Mouse (Mus musculus): ENCODE measurements around the gene Frmd8.
"Not testable (repeated sequence)": the region's sequence is repeated elsewhere in the genome, so short reads cannot be mapped to it uniquely, and the experiment has no call there.

Frmd8 gene

DNA sequence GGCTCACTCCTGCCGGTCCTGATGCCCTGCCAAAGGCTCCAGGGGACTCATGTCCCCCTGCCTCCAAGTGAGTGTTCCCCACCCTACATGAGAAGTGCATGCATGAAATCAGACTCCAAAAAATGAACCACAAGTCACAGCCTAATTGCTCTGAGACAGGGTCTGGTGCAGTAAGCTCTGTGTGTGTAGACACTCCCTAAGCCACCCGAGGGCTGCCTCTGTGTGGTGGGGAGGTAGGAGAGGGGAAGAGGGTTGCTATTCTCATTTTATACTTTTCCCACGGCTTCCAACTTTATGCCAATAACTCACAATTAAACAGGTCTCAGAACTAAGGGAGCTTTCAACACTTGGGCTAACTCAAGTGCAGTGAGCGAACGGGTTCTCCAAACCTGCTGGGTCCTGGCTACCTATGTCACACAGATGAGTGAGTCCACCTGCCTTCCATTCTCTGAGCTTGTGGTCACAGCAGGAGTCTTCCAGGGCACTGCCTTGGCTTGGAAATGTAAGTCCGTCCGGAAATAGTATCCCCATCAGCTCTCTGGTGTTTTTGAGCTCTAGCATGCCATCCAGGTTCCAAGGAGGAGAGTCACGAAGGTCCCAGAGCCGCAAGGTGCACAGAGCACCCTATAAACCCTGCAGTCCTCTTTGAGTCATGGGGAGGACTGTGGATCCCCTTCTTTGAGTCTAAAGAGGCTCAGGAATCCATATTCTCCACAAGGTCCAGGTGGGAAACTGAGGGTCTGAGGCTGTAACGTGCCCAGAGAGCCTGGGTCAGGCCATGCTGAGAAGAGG is 50.1 kb downstream of the Frmd8 start:
- no peak for DNase-seq (ENCODE audit: low read depth, low spot score)

DNA sequence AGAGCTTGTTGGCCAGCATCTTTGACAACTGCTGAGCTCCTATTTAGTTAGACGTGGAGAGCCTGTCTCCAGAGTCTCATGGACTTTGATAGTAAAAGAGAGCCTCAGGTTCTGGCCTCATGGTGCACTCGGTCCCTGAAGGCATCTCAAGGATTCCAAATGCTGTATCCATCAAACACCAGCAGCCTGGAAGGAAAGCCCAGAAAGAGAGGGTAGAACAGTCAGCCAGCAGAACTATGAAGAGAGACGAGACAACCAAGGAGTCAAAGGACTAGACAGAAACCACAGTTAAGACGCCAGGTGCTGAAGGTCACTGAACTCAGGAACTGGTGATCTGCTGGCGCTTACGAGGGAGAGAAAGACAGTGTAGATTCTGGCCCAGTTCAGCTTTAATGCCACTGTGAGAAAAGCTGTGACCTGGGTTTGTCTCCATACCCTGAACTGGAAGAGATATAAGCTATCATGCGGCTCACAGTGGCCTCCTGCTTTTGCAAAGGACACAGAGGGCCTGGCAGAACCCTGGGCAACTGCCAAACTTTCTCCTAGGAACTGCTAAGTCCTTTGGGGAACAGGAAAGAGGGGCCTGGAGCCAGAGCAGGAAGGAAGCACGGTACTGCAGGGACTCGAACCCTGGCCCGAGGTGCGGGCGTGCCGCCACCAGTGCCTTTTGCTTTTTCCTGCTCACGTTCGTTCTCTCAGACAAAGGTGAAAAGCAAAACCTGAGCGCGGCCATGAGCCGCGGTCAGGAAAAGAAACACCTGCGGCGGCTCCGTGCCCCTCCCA is 50.8 kb downstream of the Frmd8 start:
- no peak for DNase-seq (ENCODE audit: low read depth, low spot score)

DNA sequence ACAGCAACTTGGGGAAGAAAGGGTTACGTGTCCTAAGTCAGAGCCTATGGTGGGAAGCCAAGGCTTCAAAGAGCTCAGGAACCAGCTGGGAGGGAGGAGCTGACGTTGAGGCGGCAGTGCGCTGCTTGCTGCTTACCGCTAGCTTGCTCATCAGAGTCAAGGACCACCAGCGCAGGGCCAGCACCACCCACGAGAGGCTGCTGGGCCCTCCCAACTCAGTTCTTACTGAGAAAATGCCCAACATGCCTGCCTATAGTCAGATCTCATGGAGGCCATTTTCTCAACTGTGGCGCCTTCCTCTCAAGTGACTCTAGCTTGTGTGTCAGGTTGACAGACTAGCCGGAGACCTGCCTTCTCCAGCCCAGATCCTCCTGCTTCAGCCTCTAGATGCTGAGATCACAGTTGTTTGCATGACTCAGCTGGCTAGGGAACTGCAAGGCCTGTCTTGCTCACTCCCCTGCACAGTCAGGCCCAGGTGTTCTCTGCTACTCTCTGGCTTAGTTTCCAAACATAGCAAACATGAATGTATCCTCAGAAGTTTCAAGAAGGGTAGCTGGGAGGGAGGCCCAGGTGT is 51.7 kb downstream of the Frmd8 start:
- no peak for DNase-seq (ENCODE audit: low read depth, low spot score)

DNA sequence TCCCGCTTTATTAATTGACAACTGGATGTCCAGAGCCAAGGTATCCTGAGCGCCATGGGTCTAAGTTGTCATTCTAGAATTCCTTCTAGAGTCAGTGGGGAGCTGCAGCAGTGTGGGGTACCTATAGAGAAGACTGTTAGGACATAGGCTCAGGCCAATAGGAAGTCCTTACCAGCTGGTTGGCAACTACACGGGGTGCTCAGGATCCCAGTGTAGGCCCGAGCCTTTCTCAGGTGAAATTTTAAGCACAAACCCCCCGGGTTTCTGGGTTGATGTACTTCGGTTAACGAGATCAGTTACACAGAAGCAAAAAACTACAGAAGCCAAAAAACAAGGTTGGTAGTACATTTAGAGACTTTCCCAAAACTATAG is 52.3 kb downstream of the Frmd8 start:
- no peak for DNase-seq (ENCODE audit: low read depth, low spot score)

DNA sequence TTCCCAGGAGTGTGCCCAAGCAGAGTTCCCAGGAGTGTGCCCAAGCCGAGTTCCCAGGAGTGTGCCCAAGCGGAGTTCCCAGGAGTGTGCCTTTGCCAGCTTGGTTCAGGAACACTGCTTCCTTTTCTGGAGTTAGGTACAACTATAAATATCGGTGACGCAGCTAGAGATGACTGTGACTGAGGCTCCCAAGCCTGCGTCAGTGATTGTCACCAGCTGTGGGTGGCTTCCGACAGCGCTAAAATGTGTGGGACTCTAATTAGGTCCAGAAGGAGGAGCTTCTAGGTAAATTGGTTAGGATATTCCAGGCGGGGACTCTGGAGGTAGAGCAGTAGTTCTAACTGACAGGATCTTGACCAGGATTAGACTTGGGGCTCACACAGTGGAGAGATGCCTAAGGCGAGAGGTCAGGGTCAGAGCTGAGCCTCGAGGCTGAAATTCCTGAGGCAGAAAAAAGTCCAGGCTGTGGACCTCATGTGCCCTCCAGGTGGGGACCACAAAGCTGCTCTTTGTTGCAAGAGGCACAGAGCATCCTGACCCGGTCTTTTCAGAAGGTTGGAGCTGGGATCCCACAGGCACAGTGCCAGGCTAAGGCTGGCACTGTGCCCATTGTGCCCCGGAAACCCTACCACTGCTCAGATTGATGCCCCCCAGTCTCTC is 52.8 kb downstream of the Frmd8 start:
- no peak for DNase-seq (ENCODE audit: low read depth, low spot score)

DNA sequence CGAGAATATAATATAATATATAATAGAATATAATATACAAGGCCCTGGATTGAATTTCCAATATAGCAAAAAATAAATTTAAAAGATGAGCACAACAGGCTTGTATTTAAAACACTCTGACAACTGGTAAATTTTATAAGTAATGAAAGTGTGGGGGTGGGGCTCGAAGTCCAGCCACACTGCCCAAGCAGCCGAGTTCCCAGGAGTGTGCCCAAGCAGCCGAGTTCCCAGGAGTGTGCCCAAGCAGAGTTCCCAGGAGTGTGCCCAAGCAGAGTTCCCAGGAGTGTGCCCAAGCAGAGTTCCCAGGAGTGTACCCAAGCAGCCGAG is 53.3 kb downstream of the Frmd8 start:
- DNase-seq (ENCODE audit: low read depth, low spot score), result no peak

DNA sequence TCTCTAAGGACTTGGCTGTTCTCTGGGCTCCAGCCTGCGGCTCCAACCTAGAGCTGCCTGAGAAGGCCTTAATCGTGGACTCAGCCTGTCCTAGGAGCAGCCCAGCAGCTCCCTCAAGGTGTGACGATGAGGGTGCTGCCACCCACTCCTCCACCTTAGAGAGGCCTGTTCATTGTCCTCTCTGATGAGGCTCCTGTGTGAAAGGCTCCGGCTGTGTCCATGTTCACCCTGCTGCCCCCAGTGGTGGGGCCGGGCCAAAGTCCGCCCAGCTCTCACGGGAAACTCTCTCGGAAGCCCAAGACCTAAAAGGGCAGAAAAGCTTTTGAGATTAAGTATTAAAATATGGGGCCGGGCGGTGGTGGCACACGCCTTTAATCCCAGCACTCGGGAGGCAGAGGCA is 55.5 kb downstream of the Frmd8 start:
- no peak for DNase-seq (ENCODE audit: low read depth, low spot score)

DNA sequence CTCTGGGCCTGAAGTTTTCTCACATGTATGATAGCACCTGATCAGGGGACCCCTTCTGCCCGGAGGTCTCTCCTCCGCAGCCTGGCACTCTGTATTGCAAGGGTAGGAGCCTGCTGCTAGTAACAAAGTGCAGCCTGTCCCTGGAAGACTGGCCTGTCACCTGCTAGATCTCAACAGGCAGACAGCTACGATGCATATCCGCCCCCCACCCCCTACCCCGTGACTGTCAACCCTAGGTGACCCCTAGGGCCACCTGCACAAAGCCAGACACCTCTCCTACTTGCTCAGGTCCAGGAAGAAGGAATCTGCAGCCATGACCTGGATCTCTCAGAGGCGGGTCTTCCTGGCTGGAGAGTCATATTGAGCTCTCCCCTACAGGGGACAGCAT is 56.5 kb downstream of the Frmd8 start:
- no peak for DNase-seq (ENCODE audit: low read depth, low spot score)

DNA sequence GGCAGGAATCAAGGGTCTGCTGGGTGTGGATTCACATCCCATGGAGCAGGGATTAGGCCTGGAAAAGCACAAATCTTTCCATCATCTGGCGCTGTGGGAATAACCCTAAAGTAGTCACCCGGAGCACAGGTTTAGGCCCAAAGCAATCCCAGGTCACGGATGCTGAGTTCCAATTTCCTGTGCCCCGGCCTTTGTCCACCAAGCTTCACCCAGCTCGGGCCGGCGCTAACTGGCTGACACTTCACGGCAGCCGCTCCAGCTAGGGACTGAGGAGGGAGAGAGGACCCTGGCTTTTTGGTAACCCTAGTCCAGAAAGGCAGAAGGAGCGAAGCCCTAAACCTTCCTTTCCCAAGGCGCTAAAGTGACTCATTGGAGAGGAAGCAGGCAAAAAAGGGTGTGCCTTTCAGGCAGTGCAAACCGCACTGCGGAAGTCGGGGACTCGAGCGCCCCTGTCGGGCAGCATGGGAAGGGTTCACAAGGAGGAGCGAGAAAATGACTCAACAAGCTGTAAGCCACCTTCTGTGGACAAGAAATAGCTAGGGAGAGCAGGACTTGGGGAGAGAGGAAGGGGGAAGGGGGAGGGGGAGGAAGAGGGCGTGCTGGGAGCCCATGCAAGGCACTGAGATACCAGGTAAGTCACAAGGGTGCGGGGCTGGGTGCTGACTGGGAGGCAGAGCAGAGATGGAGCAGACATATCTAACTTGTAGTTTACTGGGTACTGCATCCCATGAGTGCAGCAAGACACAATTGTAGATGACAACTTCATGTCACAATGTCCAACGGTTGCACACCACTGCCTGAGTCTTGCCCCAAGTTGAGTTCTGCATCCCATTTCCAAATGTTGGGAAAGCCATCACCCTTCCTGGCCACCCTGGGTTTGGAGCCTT is 57.1 kb downstream of the Frmd8 start:
- peak; percentile 82 for DNase-seq (ENCODE audit: low read depth, low spot score)

DNA sequence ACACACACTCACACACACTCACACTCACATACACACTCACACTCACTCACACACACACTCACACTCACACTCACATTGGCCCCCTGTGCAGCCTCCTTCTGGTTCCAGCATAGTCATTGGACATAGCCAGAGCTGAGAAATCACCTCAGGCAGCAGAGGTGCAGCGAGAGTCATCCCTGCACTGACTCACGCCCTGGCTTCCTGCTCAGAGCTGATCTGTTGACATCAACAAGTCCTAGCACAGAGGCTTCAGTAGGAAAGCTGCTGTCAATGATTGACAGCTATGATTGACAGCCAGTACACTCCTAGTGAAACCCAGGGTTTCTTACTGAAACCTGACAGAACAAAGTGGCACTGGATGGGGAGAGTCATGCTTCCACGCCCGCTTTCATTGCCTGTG is 59.1 kb downstream of the Frmd8 start:
- no peak for DNase-seq (ENCODE audit: low read depth, low spot score)

DNA sequence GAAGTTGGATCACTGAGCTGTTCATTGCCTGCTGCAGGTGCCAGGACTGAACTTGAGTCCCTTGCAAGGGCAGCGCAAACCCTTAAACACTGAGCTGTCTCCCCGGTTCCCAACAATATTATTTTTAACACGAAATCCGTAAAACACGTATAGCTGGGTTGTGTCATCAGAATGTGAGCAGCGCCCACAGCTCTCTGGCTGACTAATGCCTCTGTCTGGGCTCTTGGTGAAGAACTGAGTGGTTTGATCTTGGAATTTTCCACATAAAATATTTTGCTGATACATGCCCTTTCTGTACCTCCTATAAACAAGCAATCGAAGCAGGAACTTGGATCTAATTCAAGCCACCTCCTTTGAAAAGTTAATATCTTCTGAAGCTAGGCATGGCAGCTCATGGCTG is 60.1 kb downstream of the Frmd8 start:
- DNase-seq (ENCODE audit: low read depth, low spot score), result no peak

DNA sequence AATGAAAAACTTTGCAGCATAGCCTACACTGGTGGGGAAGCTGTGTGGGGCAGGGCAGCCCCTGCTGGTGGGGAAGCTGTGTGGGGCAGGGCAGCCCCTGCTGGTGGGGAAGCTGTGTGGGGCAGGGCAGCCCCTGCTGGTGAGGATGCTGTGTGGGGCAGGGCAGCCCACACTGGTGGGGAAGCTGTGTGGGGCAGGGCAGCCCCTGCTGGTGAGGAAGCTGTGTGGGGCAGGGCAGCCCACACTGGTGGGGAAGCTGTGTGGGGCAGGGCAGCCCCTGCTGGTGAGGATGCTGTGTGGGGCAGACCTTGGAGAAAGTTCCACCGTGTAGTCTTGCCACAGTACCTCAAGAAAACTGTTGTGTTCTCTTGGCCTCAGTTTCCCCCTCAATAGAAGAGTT is 61.0 kb downstream of the Frmd8 start:
- DNase-seq (ENCODE audit: low read depth, low spot score), result not testable (repeated sequence)

DNA sequence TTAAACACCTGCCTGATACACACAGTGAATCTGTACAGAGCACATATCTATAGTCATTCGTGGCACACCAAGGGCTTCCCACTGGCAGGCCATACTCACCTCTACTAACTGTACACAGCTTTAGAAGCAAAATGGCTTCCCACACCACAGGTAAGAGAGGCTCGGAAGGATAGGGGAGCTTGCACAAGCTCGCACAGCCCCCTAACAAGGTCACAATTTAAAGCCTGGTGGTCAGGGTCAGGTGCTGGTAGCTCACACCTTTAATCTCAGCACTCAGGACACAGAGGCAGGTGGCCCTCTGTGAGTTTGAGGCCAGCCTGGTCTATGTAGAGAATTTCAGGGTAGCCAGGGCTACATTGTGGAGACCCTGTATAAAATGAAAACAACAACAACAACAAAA is 61.5 kb downstream of the Frmd8 start:
- no peak for DNase-seq (ENCODE audit: low read depth, low spot score)

DNA sequence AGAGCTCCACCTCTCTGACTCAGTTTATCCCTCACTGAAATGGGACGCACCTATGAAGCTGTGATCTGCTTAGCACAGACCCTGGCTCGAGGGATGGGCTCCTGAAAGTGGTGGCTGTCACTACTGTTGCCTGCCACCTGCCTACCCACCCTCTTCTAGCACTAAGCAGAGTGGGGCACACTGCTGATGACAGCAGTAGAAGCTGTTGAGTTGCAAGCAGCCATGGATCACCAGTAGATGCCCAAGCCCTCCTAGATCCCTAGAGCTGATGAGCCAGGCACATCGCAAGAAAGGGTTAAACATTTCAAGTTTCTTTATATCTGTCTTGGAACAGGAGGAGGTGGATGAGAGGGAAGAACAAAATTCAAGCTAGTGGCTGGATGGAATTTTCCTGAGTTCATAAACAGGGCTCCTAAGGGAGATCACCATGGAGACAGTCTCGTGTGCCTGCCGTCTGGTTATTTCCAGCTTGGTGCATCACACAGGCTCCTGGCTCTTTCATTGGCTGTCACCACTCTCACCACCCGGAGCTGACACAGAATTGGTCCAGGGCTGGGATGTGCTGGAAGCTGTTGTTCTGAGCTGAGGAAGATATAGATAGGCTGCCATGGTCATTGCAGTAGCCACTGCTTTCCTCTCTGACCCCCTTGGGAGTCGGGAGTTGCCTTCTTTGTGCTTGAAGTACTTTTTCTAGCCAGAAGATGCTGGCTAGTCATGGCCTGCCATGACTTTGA is 63.1 kb downstream of the Frmd8 start:
- DNase-seq (ENCODE audit: low read depth, low spot score), result no peak

DNA sequence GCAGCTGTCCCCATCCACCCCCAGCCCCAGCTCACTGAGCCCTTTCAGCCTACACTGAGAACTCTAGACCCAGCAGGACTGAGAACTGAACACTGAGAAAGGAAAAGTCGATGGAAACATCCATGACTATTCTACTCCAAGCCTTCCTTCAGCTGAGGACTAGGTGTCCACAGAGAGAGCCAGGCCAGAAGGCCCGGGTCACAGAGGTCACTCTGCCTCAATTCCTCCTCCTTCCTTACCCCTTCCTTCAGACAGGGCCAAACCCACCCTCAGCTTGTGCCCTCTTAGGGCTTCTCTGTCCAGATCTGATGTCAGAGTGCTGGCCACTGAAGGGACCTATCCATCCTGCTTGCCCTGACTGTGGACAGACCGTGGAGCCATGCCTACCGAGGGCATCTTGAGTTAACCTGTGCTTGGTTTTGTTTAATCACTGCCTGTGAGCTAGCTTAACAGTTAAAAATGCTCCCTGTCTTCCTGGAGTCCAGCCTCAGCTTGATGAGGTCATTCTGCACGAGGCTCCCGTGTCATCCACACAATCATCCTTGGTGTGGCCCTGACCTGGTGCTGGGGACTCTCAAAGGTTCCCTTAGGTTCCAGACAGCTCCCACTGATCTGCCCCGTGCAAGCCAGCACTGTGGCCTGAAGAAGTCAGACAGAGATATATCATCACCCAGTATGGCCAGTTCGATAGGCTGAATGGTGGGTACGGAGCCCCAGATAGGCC is 64.1 kb downstream of the Frmd8 start:
- DNase-seq (ENCODE audit: low read depth, low spot score), result no peak

DNA sequence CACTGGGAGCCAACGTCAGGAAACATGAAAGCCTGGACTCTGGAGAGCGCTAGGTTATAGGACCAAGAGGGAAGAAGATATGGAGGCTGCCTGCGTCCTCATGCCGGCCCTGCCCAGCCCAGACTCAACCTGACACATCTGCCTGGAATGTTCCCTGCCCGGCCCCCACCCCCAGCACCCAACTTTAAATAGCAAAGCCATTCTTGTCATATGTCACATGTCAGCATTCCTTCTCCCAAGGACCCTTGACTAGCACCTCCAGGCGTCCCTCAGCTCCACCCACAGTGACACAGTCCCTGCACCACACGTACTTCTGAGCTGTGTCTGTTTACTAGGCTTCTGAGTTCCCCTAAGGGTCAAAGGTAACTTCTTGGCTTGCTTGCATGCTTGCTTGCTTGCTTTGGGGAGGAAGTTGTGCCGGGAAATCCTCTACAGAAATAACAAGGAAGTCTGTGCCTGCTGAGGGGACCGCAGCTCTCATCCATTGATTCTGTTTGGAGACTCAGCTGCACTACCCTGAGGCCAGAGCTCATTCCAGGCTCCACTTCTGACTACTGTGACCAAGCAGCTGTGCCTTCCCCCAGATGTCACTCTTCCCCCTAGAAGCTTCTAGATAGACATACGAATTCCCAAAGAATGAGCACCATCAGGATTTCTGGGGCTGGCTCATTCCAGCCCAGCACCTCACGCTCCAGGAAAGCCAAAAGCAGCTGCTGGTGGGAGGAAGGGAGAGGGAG is 64.8 kb downstream of the Frmd8 start:
- DNase-seq (ENCODE audit: low read depth, low spot score), result no peak

DNA sequence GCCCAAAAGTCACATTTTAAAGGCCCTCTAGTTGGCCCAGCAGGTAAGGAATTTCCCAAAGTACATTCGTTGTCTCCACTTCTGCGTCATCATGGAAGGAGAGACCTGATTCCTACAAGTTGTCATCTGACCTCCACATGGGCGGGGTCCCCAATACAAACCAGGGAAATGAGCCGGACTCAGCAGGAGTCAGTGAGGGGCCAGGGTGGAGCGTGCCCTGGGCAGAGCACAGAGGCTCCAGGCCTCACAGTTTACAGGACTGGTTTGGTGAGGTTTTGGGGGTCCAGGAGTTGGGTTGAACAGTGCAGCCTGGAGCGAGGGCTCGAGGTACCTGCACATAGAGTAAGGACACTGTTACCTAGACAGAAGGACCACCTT is 65.4 kb downstream of the Frmd8 start:
- no peak for DNase-seq (ENCODE audit: low read depth, low spot score)

DNA sequence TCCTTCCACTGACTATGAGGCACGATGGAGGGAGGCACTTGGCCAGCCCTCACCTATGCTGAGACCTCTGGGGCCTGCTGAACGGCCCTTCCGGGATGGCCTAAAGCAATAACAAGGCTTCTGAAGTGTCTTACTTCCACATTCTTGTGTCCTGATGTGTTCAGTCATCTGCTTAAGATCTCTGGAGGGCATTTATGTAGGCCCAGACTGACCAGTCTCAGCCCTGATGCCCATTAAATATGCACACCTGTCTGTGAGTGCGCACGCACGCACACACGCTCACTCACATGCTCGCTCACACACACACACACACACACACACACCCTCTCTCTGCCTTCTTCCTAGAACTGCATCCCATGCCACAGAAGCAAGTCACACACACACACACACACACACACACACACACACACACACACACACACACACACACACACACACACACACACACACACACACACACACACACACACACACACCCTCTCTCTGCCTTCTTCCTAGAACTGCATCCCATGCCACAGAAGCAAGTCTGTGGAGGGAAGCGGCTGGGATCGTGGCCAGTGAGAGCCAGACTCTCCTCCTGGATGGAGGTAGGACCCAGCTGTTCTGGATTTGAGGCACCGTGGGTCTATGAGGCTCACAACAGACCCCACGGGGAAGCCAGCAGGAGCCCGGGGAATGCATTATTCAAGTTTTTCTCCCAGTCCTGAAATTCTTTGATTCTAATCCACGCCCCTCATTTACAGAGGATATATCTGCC is 65.9 kb downstream of the Frmd8 start:
- no peak for DNase-seq (ENCODE audit: low read depth, low spot score)

DNA sequence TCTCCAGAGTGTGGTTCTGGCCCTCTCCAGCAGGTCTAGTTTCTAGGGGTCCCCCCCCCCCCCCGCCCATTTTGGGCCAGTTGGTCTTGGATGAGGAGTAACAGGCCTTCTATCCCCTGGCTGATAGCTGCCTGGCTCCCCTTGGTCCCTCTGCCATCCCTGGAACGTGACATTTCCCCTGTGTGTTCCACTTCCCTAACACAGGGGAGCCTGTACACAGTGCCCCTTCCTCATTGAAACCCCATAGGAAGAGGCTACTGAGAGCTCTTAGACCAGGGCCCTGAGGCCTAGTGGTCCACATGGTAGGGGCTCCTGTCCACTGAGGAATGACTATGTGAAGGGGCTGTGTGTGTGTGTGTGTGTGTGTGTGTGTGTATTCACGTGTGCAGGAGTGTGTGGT is 67.3 kb downstream of the Frmd8 start:
- no peak for DNase-seq (ENCODE audit: low read depth, low spot score)

Measured in c-Kit-negative CD71-positive TER-119-positive erythroid progenitor cells, embryonic 14.5 days (primary cell).